Mouse (Mus musculus) hindbrain, embryonic 10.5 days (tissue): ENCODE data around the gene Tbca. TPM values are rescaled to one million over a fixed set of nuclear protein-coding genes. Genes with fewer than 3 reads are reported as not detected.

Source experiments
- polyA plus RNA-seq: library from polyadenylated mRNA; unstranded; fragments of >200 nt; fragmentation: Nextera tagmentation; extraction: Ambion mirVana; gene quantifications from 2 replicates; pipeline ENCODE4 v1.2.1, GENCODE M21; 2016

The Tbca gene
- polyA plus RNA-seq, 1 experiment from 2014 or later, result 228 TPM

Other genes with a start within 250 kb of the Tbca start
- gene Otp, start 86.7 kb downstream of the Tbca start, polyA plus RNA-seq, result 2.2 and 4.0 TPM in 2 replicates
- 17.2 and 18.3 TPM in 2 replicates for gene Wdr41, start 187.4 kb downstream of the Tbca start, polyA plus RNA-seq